Mouse (Mus musculus): ENCODE results near the gene Gm4565. TPM values are rescaled to one million over a fixed set of nuclear protein-coding genes. Genes with fewer than 3 reads are reported as not detected.
"Not testable (repeated sequence)": the region's sequence is repeated elsewhere in the genome, so short reads cannot be mapped to it uniquely, and the experiment has no call there.

The Gm4565 gene
- polyA plus RNA-seq (2015; fragmentation: Nextera tagmentation; extraction: Ambion mirVana), result not detected in 2 replicates

DNA sequence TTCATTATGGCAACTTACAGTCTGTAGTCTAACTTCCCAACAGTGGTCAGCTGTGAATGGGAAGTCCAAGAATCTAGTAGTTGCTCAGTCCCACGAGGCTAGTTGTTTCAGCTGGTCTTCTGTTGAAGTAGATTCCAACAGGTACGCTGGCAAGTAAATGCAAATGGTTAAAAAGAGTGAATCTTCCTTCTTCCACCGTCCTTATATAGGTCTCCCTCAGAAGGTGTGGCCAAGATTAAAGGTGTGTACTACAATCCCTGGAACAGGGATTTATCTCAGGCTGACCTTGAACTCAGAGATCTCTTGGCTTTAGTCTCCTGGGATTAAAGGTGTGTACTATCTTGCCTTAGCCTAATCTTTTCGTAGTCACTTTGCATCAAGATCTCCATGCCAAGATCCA lies at the start of gene Gm4565:
Gene Gm4565, minus strand, starts transcription at position 101 of the 400 bp plus-strand sequence.
- not testable (repeated sequence) for ATAC-seq (replicated peaks; ENCODE audit: extremely low read depth, insufficient read depth, low FRiP score); H3K36me3 ChIP-seq (ENCODE audit: control insufficient read depth, insufficient read depth); H3K27me3 ChIP-seq (ENCODE audit: control insufficient read depth, insufficient read depth, low read length); H3K9me3 ChIP-seq (replicated peaks; ENCODE audit: control insufficient read depth, low read length); H3K4me3 ChIP-seq (ENCODE audit: low read length); H3K27ac ChIP-seq (ENCODE audit: low read length); H3K4me1 ChIP-seq (ENCODE audit: control insufficient read depth, insufficient read depth, low read length); H3K4me2 ChIP-seq (ENCODE audit: low read depth, low read length); H3K9ac ChIP-seq (ENCODE audit: low read length)
- 84% methylated on average over 2 of the region's 4 CpGs for WGBS

- H3K9ac ChIP-seq (ENCODE audit: low read length); H3K9me3 ChIP-seq (replicated peaks; ENCODE audit: control insufficient read depth, low read length); H3K4me3 ChIP-seq (ENCODE audit: low read length); ATAC-seq (replicated peaks; ENCODE audit: extremely low read depth, insufficient read depth, low FRiP score); H3K36me3 ChIP-seq (ENCODE audit: control insufficient read depth, insufficient read depth); H3K27me3 ChIP-seq (ENCODE audit: control insufficient read depth, insufficient read depth, low read length); H3K4me1 ChIP-seq (ENCODE audit: control insufficient read depth, insufficient read depth, low read length); H3K4me2 ChIP-seq (ENCODE audit: low read depth, low read length); H3K27ac ChIP-seq (ENCODE audit: low read length): not testable (repeated sequence)
- no CpG with 5 or more reads among the region's 3 CpGs for WGBS
These were observed 22.7 kb downstream of the Gm4565 start, which contains the start of gene Gm4201 for GRCm38 (mm10) chr7:22565243-22565642. Gm4201 (minus strand) TSS chr7:22565343.

DNA sequence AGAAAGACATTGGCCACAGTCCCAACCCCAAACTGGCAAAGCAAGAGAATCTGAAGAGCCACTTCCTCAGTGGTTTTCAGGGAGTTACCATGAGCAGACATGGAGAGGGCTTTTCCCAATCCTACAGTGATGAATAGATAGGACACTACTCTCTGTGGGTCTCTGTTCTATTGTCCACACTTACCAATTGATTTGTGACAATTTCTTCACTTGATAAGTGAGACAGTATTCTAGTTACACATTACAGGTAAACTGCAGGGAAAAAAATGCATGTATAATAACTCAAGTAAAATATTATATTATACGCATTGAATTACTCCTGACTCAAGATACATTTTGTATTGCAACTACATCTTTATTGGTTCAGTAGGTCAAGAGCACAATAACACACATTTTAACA lies 53.1 kb downstream of the Gm4565 start, which contains the start of gene Gm8677:
Gene Gm8677, minus strand, starts transcription at position 101 of the 400 bp plus-strand sequence.
- H3K4me1 ChIP-seq (ENCODE audit: control insufficient read depth, insufficient read depth, low read length); H3K4me3 ChIP-seq (ENCODE audit: low read length); H3K4me2 ChIP-seq (ENCODE audit: low read depth, low read length); H3K36me3 ChIP-seq (ENCODE audit: control insufficient read depth, insufficient read depth); H3K9ac ChIP-seq (ENCODE audit: low read length); H3K9me3 ChIP-seq (replicated peaks; ENCODE audit: control insufficient read depth, low read length); ATAC-seq (replicated peaks; ENCODE audit: extremely low read depth, insufficient read depth, low FRiP score); H3K27me3 ChIP-seq (ENCODE audit: control insufficient read depth, insufficient read depth, low read length); H3K27ac ChIP-seq (ENCODE audit: low read length): not testable (repeated sequence)
- WGBS, result no CpG with 5 or more reads among the region's 1 CpGs

Other genes with a start within 250 kb of the Gm4565 start
- not detected in 2 replicates for gene Gm8660, start 217.1 kb downstream of the Gm4565 start, polyA plus RNA-seq (2015; fragmentation: Nextera tagmentation; extraction: Ambion mirVana)
- gene Vmn1r148, start 174.5 kb downstream of the Gm4565 start, polyA plus RNA-seq (2015; fragmentation: Nextera tagmentation; extraction: Ambion mirVana), result not detected in 2 replicates
- gene Vmn1r149, start 149.9 kb downstream of the Gm4565 start, polyA plus RNA-seq (2015; fragmentation: Nextera tagmentation; extraction: Ambion mirVana), result not detected in 2 replicates
- gene Gm10665, start 124.1 kb downstream of the Gm4565 start, polyA plus RNA-seq (2015; fragmentation: Nextera tagmentation; extraction: Ambion mirVana), result not detected in 2 replicates
- gene Vmn1r151, start 88.4 kb downstream of the Gm4565 start, polyA plus RNA-seq (2015; fragmentation: Nextera tagmentation; extraction: Ambion mirVana), result not detected in 2 replicates
- not detected in 2 replicates for gene Vmn1r152, start 65.2 kb downstream of the Gm4565 start, polyA plus RNA-seq (2015; fragmentation: Nextera tagmentation; extraction: Ambion mirVana)
- gene Gm8677, start 53.2 kb downstream of the Gm4565 start, polyA plus RNA-seq (2015; fragmentation: Nextera tagmentation; extraction: Ambion mirVana), result not detected in 2 replicates
- not detected in 2 replicates for gene Gm4201, start 22.8 kb downstream of the Gm4565 start, polyA plus RNA-seq (2015; fragmentation: Nextera tagmentation; extraction: Ambion mirVana)
- not detected in 2 replicates for gene Vmn1r155, start 69.9 kb upstream of the Gm4565 start, polyA plus RNA-seq (2015; fragmentation: Nextera tagmentation; extraction: Ambion mirVana)
- not detected in 2 replicates for gene Gm8693, start 104.2 kb upstream of the Gm4565 start, polyA plus RNA-seq (2015; fragmentation: Nextera tagmentation; extraction: Ambion mirVana)
- not detected in 2 replicates for gene Gm4567, start 131.6 kb upstream of the Gm4565 start, polyA plus RNA-seq (2015; fragmentation: Nextera tagmentation; extraction: Ambion mirVana)
- gene Vmn1r157, start 173.6 kb upstream of the Gm4565 start, polyA plus RNA-seq (2015; fragmentation: Nextera tagmentation; extraction: Ambion mirVana), result not detected in 2 replicates
- not detected in 2 replicates for gene Vmn1r158, start 202.7 kb upstream of the Gm4565 start, polyA plus RNA-seq (2015; fragmentation: Nextera tagmentation; extraction: Ambion mirVana)